9 mouse cellular contexts compared by ENCODE assay signal in the genomic region with DNA sequence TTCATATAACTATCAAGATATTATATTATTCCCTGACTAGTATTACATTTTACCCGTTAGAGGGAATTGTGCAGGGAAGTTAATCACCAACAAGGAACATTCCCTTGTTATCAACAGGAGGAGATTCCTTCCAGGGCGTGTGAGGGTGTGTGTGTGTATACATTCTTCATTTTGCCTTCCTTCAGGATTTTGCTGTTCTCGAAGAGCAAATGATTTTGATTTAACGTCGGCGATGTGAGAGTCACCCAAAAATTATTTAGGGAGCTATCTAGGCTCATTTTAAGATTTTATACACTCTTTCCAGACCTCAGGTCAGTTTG. TPM values are rescaled to one million over a fixed set of nuclear protein-coding genes. Genes with fewer than 3 reads are reported as not detected.
DNase-seq lines count a peak whose midpoint lies in the region; ATAC-seq and TF ChIP-seq lines count a peak whose summit lies in the region.
"Had no signal": no experiment of that assay in that cellular context is flagged by ENCODE, and none has a peak within 500 bp of the region (broad histone marks: within the 10 kb centered on the region; RNA-seq: fewer than 3 reads in every experiment).

No protein-coding gene starts in this region.

- ATAC-seq in heart, embryonic 13.5 days (ENCODE audit: extremely low read depth, insufficient number of reproducible peaks, low FRiP score, low TSS enrichment) = no peak
- peak; percentile 53 for ATAC-seq in lung, postnatal 0 days
- ATAC-seq in hindbrain, postnatal 0 days = no peak
- no peak for ATAC-seq in stomach, embryonic 14.5 days (ENCODE audit: insufficient number of reproducible peaks, insufficient read depth, low FRiP score, low read depth)

- no peak overlapping the region for H3K9ac ChIP-seq in heart, embryonic 13.5 days
- no peak overlapping the region for H3K9ac ChIP-seq in heart, adult 2 months (ENCODE audit: low read depth, low read length)
- H3K9ac ChIP-seq in lung, postnatal 0 days (replicated peaks; ENCODE audit: low read depth) = no peak overlapping the region
- no peak overlapping the region for H3K9ac ChIP-seq in hindbrain, postnatal 0 days (replicated peaks; ENCODE audit: low read length)
- no peak overlapping the region for H3K9ac ChIP-seq in stomach, embryonic 14.5 days (replicated peaks; ENCODE audit: low read depth, low read length)
- H3K9ac ChIP-seq: stomach, embryonic 15.5 days had no signal

- H3K4me2 ChIP-seq in heart, embryonic 13.5 days = peak overlapping the region; percentile 77
- peak overlapping the region; percentile 57; the same call in 1 of the 2 replicates for H3K4me2 ChIP-seq in lung, postnatal 0 days (replicated peaks; ENCODE audit: low read depth, low read length)
- peak overlapping the region; percentile 60 for H3K4me2 ChIP-seq in hindbrain, postnatal 0 days (ENCODE audit: low read depth, low read length)
- H3K4me2 ChIP-seq in stomach, embryonic 14.5 days (replicated peaks; ENCODE audit: low read depth, low read length) = peak overlapping the region; percentile 55

- no peak for DNase-seq in heart, adult 2 months
- DNase-seq in lung, postnatal 0 days (ENCODE audit: low spot score) = peak; percentile 30
- DNase-seq in lung, postnatal 25 days (ENCODE audit: low spot score) = no peak
- no peak for DNase-seq in hindbrain, postnatal 0 days (ENCODE audit: low spot score)
- DNase-seq in cerebellum, adult 8-10 months = no peak
- DNase-seq in left cerebral cortex, adult 9 months (ENCODE audit: low spot score in 2 of 2) = no peak

- intact Hi-C loops in heart, adult 2 months (cut with DNase I) = no loop called here

- no peaks in the 10 kb centered on the region for H3K79me2 ChIP-seq in heart, adult 2 months (replicated peaks; ENCODE audit: control insufficient read depth, insufficient read depth, low read length)

- no peak for TF ChIP-seq EP300 in heart, adult 2 months (IDR thresholded peaks at IDR 0.05; ENCODE audit: insufficient read depth, low read depth, low read length)
- TF ChIP-seq EP300 in lung, postnatal 0 days (IDR thresholded peaks at IDR 0.05) = peak; percentile 68

- peak overlapping the region; percentile 49 for H3K4me3 ChIP-seq in heart, embryonic 13.5 days
- H3K4me3 ChIP-seq in heart, adult 2 months = no peak overlapping the region
- no peak overlapping the region for H3K4me3 ChIP-seq in lung, postnatal 0 days (ENCODE audit: low read depth, low read length)
- no peak overlapping the region for H3K4me3 ChIP-seq in hindbrain, postnatal 0 days (ENCODE audit: low read length)
- H3K4me3 ChIP-seq in stomach, embryonic 14.5 days (ENCODE audit: low read depth, low read length) = no peak overlapping the region

- WGBS in heart, embryonic 13.5 days = 42% methylated on average over 6 of the region's 6 CpGs
- WGBS in heart, adult 2 months = 68% methylated on average over 6 of the region's 6 CpGs
- WGBS in lung, postnatal 0 days = 32% methylated on average over 6 of the region's 6 CpGs
- 78% methylated on average over 6 of the region's 6 CpGs for WGBS in hindbrain, postnatal 0 days
- WGBS in stomach, embryonic 14.5 days = 35% methylated on average over 6 of the region's 6 CpGs

- peaks cover 10% of the 10 kb centered on the region; the same call in 1 of the 2 replicates for H3K4me1 ChIP-seq in heart, embryonic 13.5 days
- no peaks in the 10 kb centered on the region for H3K4me1 ChIP-seq in heart, adult 2 months (ENCODE audit: control insufficient read depth, insufficient read depth, low read length)
- no peaks in the 10 kb centered on the region for H3K4me1 ChIP-seq in lung, postnatal 0 days (ENCODE audit: insufficient read depth, low read depth, low read length)
- H3K4me1 ChIP-seq in hindbrain, postnatal 0 days (ENCODE audit: insufficient read depth, low read length) = no peaks in the 10 kb centered on the region
- H3K4me1 ChIP-seq in stomach, embryonic 14.5 days (ENCODE audit: control insufficient read depth, insufficient read depth, low read length) = no peaks in the 10 kb centered on the region
- H3K4me1 ChIP-seq: stomach, embryonic 15.5 days had no signal

- H3K36me3 ChIP-seq in heart, embryonic 13.5 days = no peaks in the 10 kb centered on the region
- H3K36me3 ChIP-seq in heart, adult 2 months (ENCODE audit: control insufficient read depth, insufficient read depth, low read length) = no peaks in the 10 kb centered on the region
- H3K36me3 ChIP-seq in lung, postnatal 0 days (ENCODE audit: insufficient read depth, low read length) = no peaks in the 10 kb centered on the region
- no peaks in the 10 kb centered on the region for H3K36me3 ChIP-seq in hindbrain, postnatal 0 days (ENCODE audit: insufficient read depth, low read length)
- no peaks in the 10 kb centered on the region for H3K36me3 ChIP-seq in stomach, embryonic 14.5 days (ENCODE audit: control insufficient read depth, insufficient read depth, low read length)
- H3K36me3 ChIP-seq: stomach, embryonic 15.5 days had no signal

- H3K27ac ChIP-seq in heart, embryonic 13.5 days (replicated peaks) = no peak overlapping the region
- no peak overlapping the region for H3K27ac ChIP-seq in heart, adult 2 months
- no peak overlapping the region for H3K27ac ChIP-seq in lung, postnatal 0 days (ENCODE audit: low read length)
- H3K27ac ChIP-seq in hindbrain, postnatal 0 days = no peak overlapping the region
- no peak overlapping the region for H3K27ac ChIP-seq in stomach, embryonic 14.5 days (ENCODE audit: low read length)
- H3K27ac ChIP-seq: stomach, embryonic 15.5 days had no signal

- H3K27me3 ChIP-seq in heart, embryonic 13.5 days (replicated peaks) = no peaks in the 10 kb centered on the region
- H3K27me3 ChIP-seq in heart, adult 2 months (ENCODE audit: control insufficient read depth, insufficient read depth, low read length) = no peaks in the 10 kb centered on the region
- no peaks in the 10 kb centered on the region for H3K27me3 ChIP-seq in lung, postnatal 0 days (replicated peaks; ENCODE audit: insufficient read depth, low read length)
- H3K27me3 ChIP-seq in hindbrain, postnatal 0 days (ENCODE audit: insufficient read depth, low read length) = no peaks in the 10 kb centered on the region
- no peaks in the 10 kb centered on the region for H3K27me3 ChIP-seq in stomach, embryonic 14.5 days (ENCODE audit: control insufficient read depth, insufficient read depth, low read length)
- H3K27me3 ChIP-seq: stomach, embryonic 15.5 days had no signal

- no peaks in the 10 kb centered on the region for H3K9me3 ChIP-seq in heart, embryonic 13.5 days
- no peaks in the 10 kb centered on the region for H3K9me3 ChIP-seq in lung, postnatal 0 days (ENCODE audit: low read length)
- no peaks in the 10 kb centered on the region for H3K9me3 ChIP-seq in hindbrain, postnatal 0 days (ENCODE audit: low read length)
- no peaks in the 10 kb centered on the region for H3K9me3 ChIP-seq in stomach, embryonic 14.5 days (ENCODE audit: control insufficient read depth, low read depth, low read length)
- H3K9me3 ChIP-seq: stomach, embryonic 15.5 days had no signal

- TF ChIP-seq CTCF in heart, adult 2 months (IDR thresholded peaks at IDR 0.05) = no peak
- TF ChIP-seq CTCF in lung, postnatal 0 days (IDR thresholded peaks at IDR 0.05) = no peak
- no peak for TF ChIP-seq CTCF in hindbrain, postnatal 0 days (IDR thresholded peaks at IDR 0.05; ENCODE audit: low read depth)

- TF ChIP-seq POLR2A in heart, adult 2 months (IDR thresholded peaks at IDR 0.05; ENCODE audit: insufficient read depth, low read depth, low read length) = no peak

RNA-seq across cellular contexts. Expression of a gene that starts 55.2 kb away (rescaled TPM):
- polyA plus RNA-seq in heart, embryonic 13.5 days (2015; fragmentation: Nextera tagmentation; extraction: Ambion mirVana) = 299 and 323 TPM in 2 replicates
- 100 to 1,000 TPM; 359 to 429 TPM for total RNA-seq in heart, adult 2 months (2021)
- 156 and 205 TPM in 2 replicates for polyA plus RNA-seq in heart, adult 2 months (2012; rRNA removed)
- polyA plus RNA-seq in lung, postnatal 0 days (2015; fragmentation: Nextera tagmentation; extraction: Ambion mirVana) = 142 and 218 TPM in 2 replicates
- total RNA-seq in hindbrain, postnatal 0 days (2014; rRNA removed) = 72.7 and 80.6 TPM in 2 replicates
- polyA plus RNA-seq in hindbrain, postnatal 0 days (2015; fragmentation: Nextera tagmentation; extraction: Ambion mirVana) = 194 and 217 TPM in 2 replicates
- 84.8 and 88.0 TPM in 2 replicates for polyA plus RNA-seq in stomach, embryonic 14.5 days (2014; fragmentation: Nextera tagmentation; extraction: Ambion mirVana)
